Mouse (Mus musculus): ENCODE data around the gene Gm21915. TPM values are rescaled to one million over a fixed set of nuclear protein-coding genes. Genes with fewer than 3 reads are reported as not detected.

Gene Gm21915
- polyA plus RNA-seq, 2 experiments = not detected

- ATAC-seq (ENCODE audit: insufficient read depth) (no peak), DNase-seq (ENCODE audit: low read depth in 3 of 3, low spot score in 3 of 3) (no peak)
- Histone ChIP-seq H3K27ac (no peak overlapping the region), H3K27me3 (ENCODE audit: control insufficient read depth, insufficient read depth, low read length) (no peaks in the 10 kb centered on the region), H3K9me3 (ENCODE audit: control insufficient read depth, low read length) (no peaks in the 10 kb centered on the region), H3K4me2 (ENCODE audit: low read depth) (no peak overlapping the region), H3K4me1 (replicated peaks; ENCODE audit: control insufficient read depth in 2 of 2, insufficient read depth in 2 of 2, low read length in 1 of 2) (no peaks in the 10 kb centered on the region), H3K9ac (replicated peaks) (no peak overlapping the region), H3K36me3 (replicated peaks; ENCODE audit: control insufficient read depth, insufficient read depth, low read depth) (no peaks in the 10 kb centered on the region), H3K4me3 (ENCODE audit: insufficient read depth in 1 of 2, low read depth in 2 of 2, low read length in 2 of 2) (no peak overlapping the region)
- no peak for TF ChIP-seq CTCF (IDR thresholded peaks at IDR 0.05; ENCODE audit: low read depth)
- no peak for TF ChIP-seq EP300 (IDR thresholded peaks at IDR 0.05; ENCODE audit: low read depth)
- 42% methylated on average over 10 of the region's 10 CpGs for WGBS (ENCODE audit: insufficient replicate concordance)
Measured at GRCm38 (mm10) chr9:40704364-40705276, 34.2 kb downstream of the Gm21915 start.

- Histone ChIP-seq H3K4me2 (ENCODE audit: low read depth) (no peak overlapping the region), H3K4me1 (replicated peaks; ENCODE audit: control insufficient read depth in 2 of 2, insufficient read depth in 2 of 2, low read length in 1 of 2) (no peaks in the 10 kb centered on the region), H3K9ac (replicated peaks) (no peak overlapping the region), H3K9me3 (ENCODE audit: control insufficient read depth, low read length) (no peaks in the 10 kb centered on the region), H3K4me3 (ENCODE audit: insufficient read depth in 1 of 2, low read depth in 2 of 2, low read length in 2 of 2) (no peak overlapping the region), H3K27me3 (ENCODE audit: control insufficient read depth, insufficient read depth, low read length) (no peaks in the 10 kb centered on the region), H3K27ac (no peak overlapping the region), H3K36me3 (replicated peaks; ENCODE audit: control insufficient read depth, insufficient read depth, low read depth) (no peaks in the 10 kb centered on the region)
- ATAC-seq (ENCODE audit: insufficient read depth) (no peak), DNase-seq (ENCODE audit: low read depth in 3 of 3, low spot score in 3 of 3) (no peak)
- TF ChIP-seq CTCF (IDR thresholded peaks at IDR 0.05; ENCODE audit: low read depth) = no peak
- TF ChIP-seq EP300 (IDR thresholded peaks at IDR 0.05; ENCODE audit: low read depth) = no peak
- 71% methylated on average over 12 of the region's 12 CpGs for WGBS (ENCODE audit: insufficient replicate concordance)
Measured at GRCm38 (mm10) chr9:40708448-40709140, 38.2 kb downstream of the Gm21915 start.

GRCm38 (mm10) chr9:40709141-40709537, 38.7 kb downstream of the Gm21915 start:
- no peaks in the 10 kb centered on the region for H3K36me3 ChIP-seq (replicated peaks; ENCODE audit: control insufficient read depth, insufficient read depth, low read depth)
- H3K4me1 ChIP-seq (replicated peaks; ENCODE audit: control insufficient read depth in 2 of 2, insufficient read depth in 2 of 2, low read length in 1 of 2) = no peaks in the 10 kb centered on the region
- no peak overlapping the region for H3K27ac ChIP-seq
- WGBS (ENCODE audit: insufficient replicate concordance) = 65% methylated on average over 7 of the region's 7 CpGs
- no peak overlapping the region for H3K9ac ChIP-seq (replicated peaks)
- H3K27me3 ChIP-seq (ENCODE audit: control insufficient read depth, insufficient read depth, low read length) = no peaks in the 10 kb centered on the region
- no peak for ATAC-seq (ENCODE audit: insufficient read depth)
- H3K4me3 ChIP-seq (ENCODE audit: insufficient read depth in 1 of 2, low read depth in 2 of 2, low read length in 2 of 2) = no peak overlapping the region
- H3K9me3 ChIP-seq (ENCODE audit: control insufficient read depth, low read length) = no peaks in the 10 kb centered on the region
- no peak for DNase-seq (ENCODE audit: low read depth in 3 of 3, low spot score in 3 of 3)
- H3K4me2 ChIP-seq (ENCODE audit: low read depth) = no peak overlapping the region
- no peak for TF ChIP-seq CTCF (IDR thresholded peaks at IDR 0.05; ENCODE audit: low read depth)
- TF ChIP-seq EP300 (IDR thresholded peaks at IDR 0.05; ENCODE audit: low read depth) = no peak

- 51% methylated on average over 3 of the region's 3 CpGs for WGBS (ENCODE audit: insufficient replicate concordance)
- no peak overlapping the region for H3K27ac ChIP-seq
Measured at GRCm38 (mm10) chr9:40709587-40709986, 39.2 kb downstream of the Gm21915 start.

GRCm38 (mm10) chr9:40709991-40710390, 39.6 kb downstream of the Gm21915 start:
- no peaks in the 10 kb centered on the region for H3K4me1 ChIP-seq (replicated peaks; ENCODE audit: control insufficient read depth in 2 of 2, insufficient read depth in 2 of 2, low read length in 1 of 2)
- H3K27ac ChIP-seq = no peak overlapping the region
- TF ChIP-seq CTCF (IDR thresholded peaks at IDR 0.05; ENCODE audit: low read depth) (no peak), EP300 (IDR thresholded peaks at IDR 0.05; ENCODE audit: low read depth) (no peak)
- H3K4me2 ChIP-seq (ENCODE audit: low read depth) = no peak overlapping the region
- no peaks in the 10 kb centered on the region for H3K9me3 ChIP-seq (ENCODE audit: control insufficient read depth, low read length)
- DNase-seq (ENCODE audit: low read depth in 3 of 3, low spot score in 3 of 3) (no peak), ATAC-seq (ENCODE audit: insufficient read depth) (no peak)
- H3K4me3 ChIP-seq (ENCODE audit: insufficient read depth in 1 of 2, low read depth in 2 of 2, low read length in 2 of 2) = no peak overlapping the region
- no peaks in the 10 kb centered on the region for H3K27me3 ChIP-seq (ENCODE audit: control insufficient read depth, insufficient read depth, low read length)
- no peaks in the 10 kb centered on the region for H3K36me3 ChIP-seq (replicated peaks; ENCODE audit: control insufficient read depth, insufficient read depth, low read depth)
- no peak overlapping the region for H3K9ac ChIP-seq (replicated peaks)
- WGBS (ENCODE audit: insufficient replicate concordance) = 18% methylated on average over 3 of the region's 3 CpGs

More at GRCm38 (mm10) chr9:40709587-40709986, 39.2 kb downstream of the Gm21915 start:
- Histone ChIP-seq H3K9me3 (ENCODE audit: control insufficient read depth, low read length) (no peaks in the 10 kb centered on the region), H3K9ac (replicated peaks) (no peak overlapping the region), H3K4me1 (replicated peaks; ENCODE audit: control insufficient read depth in 2 of 2, insufficient read depth in 2 of 2, low read length in 1 of 2) (no peaks in the 10 kb centered on the region), H3K27me3 (ENCODE audit: control insufficient read depth, insufficient read depth, low read length) (no peaks in the 10 kb centered on the region), H3K36me3 (replicated peaks; ENCODE audit: control insufficient read depth, insufficient read depth, low read depth) (no peaks in the 10 kb centered on the region), H3K4me2 (ENCODE audit: low read depth) (no peak overlapping the region), H3K4me3 (ENCODE audit: insufficient read depth in 1 of 2, low read depth in 2 of 2, low read length in 2 of 2) (no peak overlapping the region)
- ATAC-seq (ENCODE audit: insufficient read depth) (no peak), DNase-seq (ENCODE audit: low read depth in 3 of 3, low spot score in 3 of 3) (no peak)
- TF ChIP-seq CTCF (IDR thresholded peaks at IDR 0.05; ENCODE audit: low read depth) (no peak), EP300 (IDR thresholded peaks at IDR 0.05; ENCODE audit: low read depth) (no peak)
